Mouse (Mus musculus) macrophage (primary cell): ENCODE results near the gene Tmem217. TPM values are rescaled to one million over a fixed set of nuclear protein-coding genes. Genes with fewer than 3 reads are reported as not detected.

ENCODE experiments used
- H3K27ac ChIP-seq: fragments of 350-480 bp; formaldehyde crosslinking; 2 replicates; pipeline ENCODE4 v1.9.0; 2021
- H3K36me3 ChIP-seq: fragments of 350-480 bp; formaldehyde crosslinking; 2 replicates; pipeline ENCODE4 v1.9.0; 2021; ENCODE audit errors: inconsistent target
- H3K4me3 ChIP-seq: fragments of 350-480 bp; formaldehyde crosslinking; 2 replicates; pipeline ENCODE4 v1.9.0; 2021; ENCODE audit errors: inconsistent target
- H3K79me2 ChIP-seq: fragments of 350-480 bp; formaldehyde crosslinking; 2 replicates; pipeline ENCODE4 v1.9.0; 2021; ENCODE audit errors: inconsistent target
- WGBS: methylation state at CpG from one replicate; pipeline ENCODE4 v1.1.7; 2026; ENCODE audit warnings: inconsistent platforms; ENCODE audit not compliant: missing documents; 5-methylcytosine and 5-hydroxymethylcytosine counted together
- polyA plus RNA-seq: library from polyadenylated mRNA; stranded (reverse); fragments of 250-400 nt; gene quantifications from 3 replicates; pipeline ENCODE4 v1.2.4, GENCODE M21; 2018; ENCODE audit warnings: inconsistent platforms
- total RNA-seq, 78 experiments: library from RNA; depleted of rRNA; stranded (reverse); fragments of 250-400 nt; gene quantifications; 1 replicate in 9 of 78; 2 replicates in 24 of 78; 3 replicates in 43 of 78; 4 replicates in 2 of 78; pipeline ENCODE4 v1.2.4; 2018; ENCODE audit warnings: inconsistent platforms in 56 of 78

Gene Tmem217
- total RNA-seq (2018; cell fraction: chromatin; rRNA removed) = under 1 TPM in 1 of 26 experiments, not detected in 25; 0.45 TPM
- total RNA-seq (2018; cell fraction: cytosol; rRNA removed) = 1 to 10 TPM in 1 of 26 experiments, under 1 TPM in 22, not detected in 3; 0.18 to 1.1 (median 0.40) TPM
- total RNA-seq (2018; cell fraction: nucleus; rRNA removed) = under 1 TPM in 4 of 26 experiments, not detected in 22; 0.45 to 0.79 (median 0.69) TPM
- 0.67 TPM in 1 of 3 replicates, not detected in the others for polyA plus RNA-seq

DNA sequence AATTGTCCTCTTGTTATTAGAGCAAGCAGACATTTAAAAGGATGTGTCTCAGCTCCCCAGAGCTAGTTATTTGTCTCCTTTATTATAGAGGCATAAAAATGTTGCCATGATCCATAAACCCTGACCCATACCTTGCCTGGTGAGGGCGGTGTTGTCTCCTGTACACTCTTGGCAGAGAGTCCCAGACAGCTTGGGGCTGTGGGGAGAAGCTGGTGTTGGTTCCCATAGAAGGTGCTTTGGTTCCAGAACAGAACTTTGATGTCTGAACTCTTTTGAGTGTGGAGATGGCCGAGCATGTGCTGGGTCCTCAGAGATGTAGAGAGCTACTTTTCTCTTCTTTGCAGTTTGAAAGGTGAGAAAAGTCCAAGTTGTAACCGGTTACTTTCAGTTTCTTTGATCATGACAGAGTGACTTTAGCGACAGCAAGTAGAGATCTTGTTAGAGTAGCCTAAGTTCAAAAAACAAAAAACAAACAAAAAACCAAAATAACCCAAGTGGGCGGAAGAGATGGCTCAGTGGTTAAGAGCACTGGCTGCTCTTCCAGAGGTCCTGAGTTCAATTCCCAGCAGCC lies at the start of gene Tmem217:
TSS of gene Tmem217 (minus strand) at position 224 of the 571 bp plus-strand sequence.
- Histone ChIP-seq H3K79me2 (peaks cover 40% of the 10 kb centered on the region; the same call in 1 of the 2 replicates), H3K4me3 (no peak within 1 kb of the TSS), H3K36me3 (no peaks in the 10 kb centered on the region), H3K27ac (no peak within 1 kb of the TSS)
- WGBS = 87% methylated on average over 5 of the region's 5 CpGs

DNA sequence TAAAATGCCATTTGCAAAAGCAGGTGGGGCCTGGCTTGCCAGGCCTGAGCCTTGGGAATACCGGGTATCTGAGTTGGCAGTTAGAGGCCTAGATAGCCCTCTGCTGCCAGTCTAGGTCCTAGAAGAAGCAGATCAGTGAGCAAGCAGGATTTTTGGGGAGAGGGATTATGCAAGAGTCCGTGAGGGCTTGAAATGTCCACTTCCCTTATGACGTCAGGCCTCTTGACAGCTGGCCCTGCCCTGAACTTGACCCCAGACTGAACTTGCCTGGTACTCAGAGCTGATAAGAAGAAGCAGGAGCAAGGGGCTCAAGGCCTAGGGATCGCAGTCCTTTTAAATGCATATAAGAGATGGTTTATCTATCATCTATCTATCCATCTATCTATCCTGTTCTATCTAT lies 49.2 kb upstream of the Tmem217 start:
- Histone ChIP-seq H3K27ac (0 out of 2 replicates have a peak overlapping the region, but pooled peaks have one; percentile 4), H3K79me2 (no peaks in the 10 kb centered on the region), H3K4me3 (no peak overlapping the region), H3K36me3 (peaks cover 2% of the 10 kb centered on the region; the same call in 1 of the 2 replicates)
- WGBS = 42% methylated on average over 4 of the region's 4 CpGs

DNA sequence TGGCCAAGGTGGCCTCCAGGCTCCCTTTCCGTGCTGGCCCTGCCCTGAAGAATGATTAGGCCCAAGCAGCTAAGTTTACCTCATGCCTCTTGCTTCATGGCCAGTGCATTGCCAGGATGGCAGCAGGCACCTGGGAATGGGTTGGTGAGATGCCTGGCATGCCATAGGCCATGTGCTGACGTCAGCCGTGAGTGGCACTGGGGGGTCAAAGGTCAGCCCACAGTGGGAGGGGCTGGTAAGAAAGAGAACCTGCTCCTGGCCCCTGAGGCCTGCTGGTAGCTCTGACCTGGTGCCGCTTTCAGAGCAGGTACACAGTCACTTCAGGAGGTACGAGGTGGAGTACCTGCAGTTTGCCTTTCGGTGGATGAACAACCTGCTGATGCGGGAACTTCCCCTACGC lies 47.4 kb upstream of the Tmem217 start:
- Histone ChIP-seq H3K36me3 (peaks cover 18% of the 10 kb centered on the region; the same call in 1 of the 2 replicates), H3K79me2 (no peaks in the 10 kb centered on the region), H3K27ac (no peak overlapping the region), H3K4me3 (no peak overlapping the region)
- WGBS = 97% methylated on average over 8 of the region's 8 CpGs

DNA sequence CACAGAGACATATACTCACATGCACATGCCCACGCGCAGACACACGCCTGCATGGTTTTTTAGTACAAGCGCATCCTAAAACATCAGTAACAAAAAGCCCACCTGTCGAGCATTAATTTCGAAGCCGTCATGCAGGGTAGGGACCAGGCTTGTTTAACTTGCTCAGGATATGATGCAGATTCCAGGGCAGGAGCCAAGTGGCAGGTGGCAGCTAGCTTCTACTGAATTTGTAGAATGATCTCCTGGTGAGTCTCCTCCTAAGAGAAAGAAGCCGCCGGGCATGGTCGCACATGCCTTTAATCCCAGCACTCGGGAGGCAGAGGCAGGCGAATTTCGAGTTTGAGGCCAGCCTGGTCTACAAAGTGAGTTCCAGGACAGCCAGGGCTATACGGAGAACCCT lies 46.9 kb upstream of the Tmem217 start:
- Histone ChIP-seq H3K36me3 (peaks cover 18% of the 10 kb centered on the region; the same call in 1 of the 2 replicates), H3K27ac (no peak overlapping the region)
- 96% methylated on average over 14 of the region's 14 CpGs for WGBS

DNA sequence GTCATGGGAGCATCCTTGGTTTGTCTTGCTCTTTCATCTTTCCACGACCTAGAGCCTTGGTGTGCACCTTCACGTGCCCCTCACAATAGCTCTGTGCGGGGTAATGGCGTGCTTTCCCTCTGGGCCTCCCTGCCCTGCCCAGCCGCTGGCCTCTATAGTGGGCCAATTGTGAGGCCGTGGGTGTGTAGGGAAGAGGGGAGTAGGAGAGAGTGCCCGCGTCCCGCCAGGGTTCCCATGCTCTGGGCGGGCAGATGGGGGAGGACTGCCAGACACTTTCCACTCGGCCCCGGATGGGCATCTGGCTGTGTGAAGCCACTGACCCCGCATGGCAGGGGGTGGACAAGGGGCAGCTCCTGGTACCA lies 44.6 kb upstream of the Tmem217 start:
- 90% methylated on average over 10 of the region's 13 CpGs for WGBS
- H3K27ac ChIP-seq = no peak overlapping the region
- peaks cover 18% of the 10 kb centered on the region; the same call in 1 of the 2 replicates for H3K36me3 ChIP-seq
- H3K4me3 ChIP-seq = no peak overlapping the region
- no peaks in the 10 kb centered on the region for H3K79me2 ChIP-seq

More for the DNA sequence above, 46.9 kb upstream of the Tmem217 start:
- Histone ChIP-seq H3K79me2 (no peaks in the 10 kb centered on the region), H3K4me3 (no peak overlapping the region)

DNA sequence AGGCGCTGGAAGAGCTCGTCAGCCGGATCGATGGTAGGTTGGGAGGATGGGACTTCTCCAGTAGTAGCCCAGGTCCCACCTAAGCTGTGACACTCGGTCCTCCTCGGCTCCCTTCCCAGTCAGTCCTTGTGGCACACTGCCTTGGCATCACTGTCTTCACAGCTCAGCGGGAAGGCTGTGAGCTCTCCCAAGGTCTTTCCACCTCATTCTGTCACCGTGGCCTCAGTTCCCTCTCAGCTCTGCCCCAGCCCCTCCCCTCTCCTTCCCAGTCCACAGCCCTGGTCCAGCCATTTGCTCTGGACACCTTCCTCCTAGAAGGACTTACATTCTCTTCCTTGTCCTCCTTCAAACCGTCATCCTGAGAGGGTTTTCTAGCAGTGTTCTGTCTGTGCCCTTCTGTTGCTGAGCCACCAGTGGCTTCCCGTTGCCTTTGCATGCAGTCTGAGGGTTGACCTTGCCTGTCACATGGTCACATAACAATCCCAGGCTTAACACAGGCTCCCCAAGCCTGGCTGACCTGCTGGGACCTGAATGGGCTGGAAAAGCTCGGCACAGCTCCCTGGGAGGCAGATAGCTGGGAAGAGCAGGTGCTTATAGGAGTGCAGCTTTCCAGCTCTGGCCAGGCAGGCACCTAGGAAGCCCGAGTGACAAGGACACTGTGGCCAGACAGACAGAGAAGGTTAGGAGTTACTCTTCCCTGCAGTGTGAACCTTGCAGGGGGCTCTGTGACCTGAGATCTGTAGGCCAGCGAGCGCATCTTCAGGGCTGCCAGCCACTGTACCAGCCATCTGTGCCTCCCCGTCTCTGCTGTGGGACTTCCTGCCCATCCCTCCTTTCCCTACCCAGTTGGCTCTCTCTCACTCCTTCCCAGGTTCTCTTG lies 43.9 kb upstream of the Tmem217 start:
- WGBS = 92% methylated on average over 14 of the region's 15 CpGs
- H3K27ac ChIP-seq = no peak overlapping the region
- H3K79me2 ChIP-seq = no peaks in the 10 kb centered on the region
- H3K36me3 ChIP-seq = peaks cover 18% of the 10 kb centered on the region; the same call in 1 of the 2 replicates
- H3K4me3 ChIP-seq = no peak overlapping the region

DNA sequence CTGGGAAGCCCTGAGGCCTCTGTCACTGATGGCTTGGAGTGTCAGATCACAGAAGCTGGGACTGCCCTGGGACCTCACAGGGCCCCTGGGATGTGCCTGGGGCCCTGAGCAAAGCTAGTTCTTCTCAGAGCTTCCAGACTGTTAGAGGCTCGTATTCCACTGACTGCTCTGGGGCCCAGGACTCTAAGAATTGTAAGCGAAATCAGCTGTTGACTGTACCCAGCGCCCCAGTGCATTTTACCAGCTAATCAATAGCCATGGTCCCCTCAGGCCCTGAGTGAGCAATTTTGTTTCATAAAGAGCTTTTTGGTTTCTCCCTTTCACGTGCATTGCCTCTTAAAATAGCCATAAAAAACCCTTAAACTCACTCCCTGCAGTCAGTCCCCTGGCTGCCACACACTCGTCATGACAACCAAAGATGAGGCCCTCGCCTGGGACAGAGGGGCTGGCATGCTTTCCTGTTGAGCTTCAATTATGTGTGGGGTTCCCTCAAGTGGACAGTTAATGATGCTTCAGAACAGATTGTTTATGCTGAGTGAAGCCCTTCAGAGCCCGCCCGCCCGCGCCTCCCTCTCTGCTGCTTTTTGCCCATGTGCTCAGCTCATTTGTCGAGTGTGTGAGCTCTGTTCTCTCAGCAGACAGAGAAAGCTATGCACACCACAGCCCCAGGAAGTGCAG lies 37.2 kb upstream of the Tmem217 start:
- 90% methylated on average over 11 of the region's 11 CpGs for WGBS
- Histone ChIP-seq H3K36me3 (no peaks in the 10 kb centered on the region), H3K27ac (no peak overlapping the region), H3K79me2 (no peaks in the 10 kb centered on the region), H3K4me3 (no peak overlapping the region)

DNA sequence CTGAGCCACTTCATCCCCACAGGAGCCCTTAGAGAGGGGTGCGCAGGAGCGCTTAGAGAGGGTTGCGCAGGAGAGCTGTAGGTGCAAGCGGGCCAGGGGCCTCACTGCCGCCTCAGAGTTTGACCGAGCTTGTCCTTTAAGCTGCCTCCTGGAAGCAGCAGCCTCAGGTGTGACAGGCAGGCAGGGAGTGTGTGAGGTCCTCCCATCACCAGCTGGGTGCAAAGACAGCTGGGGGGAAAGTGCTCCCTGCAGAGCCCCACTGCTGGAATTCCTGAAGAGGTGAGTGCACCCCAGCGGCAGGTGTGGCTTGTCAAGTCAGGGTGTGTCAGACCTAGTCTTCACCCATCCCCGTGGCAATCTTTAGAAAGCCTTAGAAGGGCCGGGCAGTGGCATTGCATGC lies 34.7 kb upstream of the Tmem217 start:
- H3K36me3 ChIP-seq = no peaks in the 10 kb centered on the region
- 97% methylated on average over 9 of the region's 9 CpGs for WGBS
- no peak overlapping the region for H3K27ac ChIP-seq
- no peaks in the 10 kb centered on the region for H3K79me2 ChIP-seq
- H3K4me3 ChIP-seq = no peak overlapping the region

DNA sequence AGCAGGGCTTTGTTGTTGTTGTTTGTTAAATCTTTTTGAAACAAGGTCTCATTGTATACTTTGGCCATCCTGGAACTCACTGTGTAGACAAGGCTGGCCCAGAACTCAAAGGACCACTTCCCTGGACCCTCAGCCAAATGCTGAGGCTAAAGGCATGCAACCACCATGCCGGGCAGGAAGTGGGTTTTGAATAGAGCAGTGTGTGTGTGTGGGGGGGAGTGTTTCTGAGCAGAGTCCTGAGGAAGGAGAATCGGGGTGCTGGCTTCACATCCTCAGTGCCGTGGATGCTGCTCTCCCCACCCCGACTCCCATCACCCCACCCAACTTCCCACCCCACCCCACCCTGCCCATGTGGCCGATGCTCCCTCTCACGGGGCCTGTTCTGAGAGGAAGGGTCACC lies 33.3 kb upstream of the Tmem217 start:
- peaks cover 4% of the 10 kb centered on the region; the same call in 1 of the 2 replicates for H3K36me3 ChIP-seq
- H3K27ac ChIP-seq = no peak overlapping the region
- WGBS = 12% methylated on average over 2 of the region's 6 CpGs
- no peak overlapping the region for H3K4me3 ChIP-seq
- no peaks in the 10 kb centered on the region for H3K79me2 ChIP-seq

DNA sequence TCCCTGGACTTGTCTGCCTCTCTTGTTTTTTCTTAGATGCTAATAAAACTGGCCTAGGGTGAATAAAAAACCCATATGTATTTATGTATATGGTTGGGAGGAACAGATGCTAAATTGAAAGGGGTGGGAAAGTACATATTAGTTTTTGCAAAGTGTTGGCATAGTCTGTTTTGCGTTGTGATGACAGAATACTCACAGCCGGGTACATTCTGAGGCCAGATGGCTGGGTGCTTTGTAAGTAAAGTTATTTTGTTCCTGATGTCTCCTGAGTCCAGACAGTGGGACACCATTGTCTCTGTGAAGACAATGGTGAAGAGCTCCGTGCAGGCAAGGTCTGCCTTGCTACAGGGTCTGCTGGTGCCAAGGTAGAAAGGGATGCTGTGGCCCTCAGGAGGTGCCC lies 32.6 kb upstream of the Tmem217 start:
- WGBS = 91% methylated on average over 3 of the region's 3 CpGs

DNA sequence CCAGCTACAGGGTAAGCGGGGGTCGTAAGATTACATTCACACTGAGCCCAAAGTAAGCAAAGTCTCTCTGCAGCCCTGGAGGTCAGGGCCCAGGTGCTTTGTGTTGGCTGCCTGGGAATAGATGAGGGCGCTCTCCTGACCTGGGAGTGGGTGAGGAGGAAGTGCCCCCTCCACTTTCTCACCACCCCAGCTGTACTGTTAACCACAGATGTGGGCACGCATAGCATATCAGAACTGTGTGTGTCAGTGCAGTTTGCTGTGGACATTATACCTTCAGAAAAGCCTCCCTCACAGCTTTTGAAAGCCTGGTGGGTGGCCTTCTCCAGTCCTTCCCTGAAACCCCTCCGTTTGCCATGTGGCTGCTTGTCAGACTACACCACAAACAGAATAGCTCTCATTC lies 32.1 kb upstream of the Tmem217 start:
- Histone ChIP-seq H3K4me3 (no peak overlapping the region), H3K36me3 (peaks cover 9% of the 10 kb centered on the region), H3K79me2 (no peaks in the 10 kb centered on the region), H3K27ac (no peak overlapping the region)
- WGBS = 60% methylated on average over 5 of the region's 5 CpGs

More for the DNA sequence above, 32.6 kb upstream of the Tmem217 start:
- Histone ChIP-seq H3K79me2 (no peaks in the 10 kb centered on the region), H3K36me3 (peaks cover 6% of the 10 kb centered on the region; the same call in 1 of the 2 replicates), H3K27ac (no peak overlapping the region), H3K4me3 (no peak overlapping the region)

DNA sequence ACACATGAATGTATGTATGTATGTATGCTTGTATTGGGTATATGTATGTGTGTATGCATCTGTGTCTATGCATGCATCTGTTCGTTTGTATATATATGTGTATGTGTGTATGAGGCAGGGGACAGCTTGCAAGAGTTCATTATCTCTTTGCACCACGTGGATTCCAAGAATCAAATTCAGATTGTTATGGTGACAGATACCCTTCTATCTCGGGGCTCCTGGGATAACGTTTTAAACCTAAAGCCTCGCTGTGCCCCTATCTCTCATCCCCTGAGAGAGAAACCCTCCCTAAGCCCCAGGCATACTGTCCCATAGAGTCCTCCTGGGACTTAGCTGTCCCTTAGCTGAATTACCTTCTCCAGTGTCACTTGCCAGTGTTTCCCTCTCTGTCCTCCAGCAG lies 31.4 kb upstream of the Tmem217 start:
- Histone ChIP-seq H3K27ac (no peak overlapping the region), H3K36me3 (peaks cover 17% of the 10 kb centered on the region), H3K79me2 (no peaks in the 10 kb centered on the region), H3K4me3 (no peak overlapping the region)
- WGBS = 87% methylated on average over 5 of the region's 5 CpGs

DNA sequence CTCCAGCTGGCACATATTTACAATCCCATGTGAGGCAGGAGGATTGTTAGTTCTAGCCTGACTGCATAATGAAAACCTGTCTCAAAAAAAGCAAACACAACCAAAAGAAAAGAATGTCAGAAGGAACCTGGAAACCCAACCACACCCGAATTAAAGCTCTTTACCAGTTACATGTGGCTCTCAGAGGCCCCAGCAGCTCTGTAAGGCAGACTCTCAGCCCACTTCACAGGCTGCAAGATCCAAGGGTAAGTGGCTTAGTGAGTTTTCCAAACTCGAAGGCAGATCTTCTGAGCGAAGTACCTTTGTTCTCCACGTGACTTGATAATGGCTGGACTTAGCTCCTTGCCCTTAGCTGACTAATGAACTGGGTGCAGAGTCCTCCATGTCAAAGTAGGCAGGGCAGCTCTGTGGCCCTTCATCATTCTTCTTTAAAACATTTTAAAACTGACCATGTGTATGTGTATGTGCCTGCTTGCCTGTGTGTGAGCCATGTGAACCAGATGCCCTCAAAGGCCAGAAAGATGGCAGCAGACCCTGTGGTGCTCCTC lies 27.5 kb upstream of the Tmem217 start:
- Histone ChIP-seq H3K27ac (no peak overlapping the region), H3K79me2 (no peaks in the 10 kb centered on the region)
- WGBS = 94% methylated on average over 4 of the region's 4 CpGs

DNA sequence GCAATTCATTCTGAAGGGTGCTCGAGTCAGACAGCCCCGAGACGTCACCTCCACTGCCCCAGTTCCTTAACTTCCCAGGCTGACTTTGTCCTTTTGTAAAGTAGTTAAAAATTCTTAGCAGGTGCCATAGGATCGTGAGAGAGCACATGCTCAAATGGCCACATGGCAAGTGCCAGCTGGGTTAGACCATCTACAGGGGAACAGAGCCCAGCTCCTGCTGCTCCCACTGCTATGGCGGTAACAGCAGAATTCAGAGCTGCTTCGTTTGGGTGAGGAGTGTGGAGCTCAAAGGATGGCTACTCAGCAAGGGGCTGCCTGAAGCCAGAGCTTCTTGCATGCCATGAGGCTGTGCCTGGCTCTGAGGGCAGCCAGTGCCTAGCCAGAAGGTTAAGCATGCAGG lies 17.6 kb upstream of the Tmem217 start:
- peaks cover 25% of the 10 kb centered on the region for H3K36me3 ChIP-seq
- WGBS = 86% methylated on average over 5 of the region's 6 CpGs
- no peak overlapping the region for H3K27ac ChIP-seq
- no peaks in the 10 kb centered on the region for H3K79me2 ChIP-seq
- H3K4me3 ChIP-seq = no peak overlapping the region

More for the DNA sequence above, 27.5 kb upstream of the Tmem217 start:
- no peak overlapping the region for H3K4me3 ChIP-seq
- peaks cover 32% of the 10 kb centered on the region for H3K36me3 ChIP-seq
